Mouse (Mus musculus): ENCODE results near the gene Hnrnpd.

Gene Hnrnpd

DNA sequence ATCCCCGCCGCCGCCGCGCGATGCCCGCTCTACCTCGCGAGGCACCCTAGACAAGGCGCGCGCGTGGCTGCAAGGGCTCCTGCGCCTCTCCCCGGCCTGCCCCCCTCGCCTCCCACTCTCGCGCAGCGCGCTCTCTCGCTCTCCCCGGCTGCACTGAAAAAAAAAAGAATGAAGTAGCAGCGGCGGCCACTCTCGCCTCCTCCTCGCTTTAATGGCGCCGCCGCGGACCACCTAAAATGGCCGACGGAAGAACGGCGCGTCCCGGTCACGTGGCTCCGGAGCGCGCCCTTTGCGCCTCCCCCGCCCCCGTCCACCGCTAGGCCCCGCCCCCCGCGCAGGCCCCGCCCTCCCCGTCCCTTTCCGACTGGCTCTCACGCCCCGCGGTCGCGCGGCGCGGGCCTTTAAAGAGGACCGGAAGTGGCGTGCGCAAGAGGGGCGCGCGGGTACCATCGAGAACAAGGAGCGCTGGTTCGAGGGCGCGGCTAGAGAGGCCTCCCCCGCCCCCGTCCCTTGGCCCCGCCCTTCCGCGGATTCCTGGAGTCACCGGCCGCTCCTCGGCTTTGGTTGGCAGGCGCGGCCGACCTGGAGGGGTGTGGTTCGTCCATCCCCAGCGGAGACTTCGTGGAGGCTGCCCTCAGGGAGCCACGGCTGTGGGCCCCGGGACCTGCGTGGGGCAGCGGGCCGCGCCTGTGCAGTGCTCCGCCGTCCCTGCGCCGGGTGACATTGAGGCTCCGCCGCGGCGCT lies at the start of gene Hnrnpd, which contains the start of gene 4930524J08Rik:
TSS of gene Hnrnpd (minus strand) at position 240 of the 744 bp plus-strand sequence.
TSS of gene 4930524J08Rik (plus strand) at position 363 of the 744 bp plus-strand sequence.
- peak; percentile 94 to 96 for DNase-seq

DNA sequence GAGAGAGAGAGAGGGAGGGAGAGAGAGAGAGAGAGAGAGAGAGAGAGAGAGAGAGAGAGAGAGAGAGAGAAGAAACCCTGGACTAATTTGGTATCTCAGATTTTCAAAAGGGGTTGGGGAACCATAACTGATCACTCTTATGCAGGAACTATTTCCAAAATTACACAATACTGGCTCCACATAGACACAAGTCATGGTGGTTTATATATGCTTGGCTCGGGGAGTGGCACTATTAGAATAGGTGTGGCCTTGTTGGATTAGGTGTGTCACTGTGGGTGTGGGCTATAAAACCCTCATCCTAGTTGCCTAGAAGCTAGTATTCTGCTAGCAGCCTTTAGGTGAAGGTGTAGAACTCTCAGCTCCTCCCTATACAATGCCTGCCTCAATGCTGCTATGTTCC lies 46.1 kb upstream of the Hnrnpd start:
- no peak for DNase-seq

DNA sequence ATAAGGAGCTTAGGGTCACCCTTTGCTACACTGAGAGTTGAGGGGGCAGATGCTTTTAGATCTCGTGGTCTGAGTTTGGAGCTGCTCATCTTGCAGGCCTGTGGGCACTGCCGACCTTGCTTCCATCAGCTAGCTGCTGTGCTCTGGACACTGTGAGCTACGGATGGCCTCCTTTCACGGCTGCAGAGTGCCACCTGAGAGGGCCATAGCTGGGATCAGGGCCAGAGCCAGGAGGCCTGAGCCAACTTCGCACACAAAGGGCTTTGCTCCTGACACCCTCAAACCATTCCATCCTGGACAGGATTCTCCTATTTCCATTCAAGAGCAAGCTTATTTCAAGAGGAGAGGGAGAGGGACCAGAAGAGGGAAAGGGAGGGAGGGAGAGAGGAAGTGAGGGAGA lies 45.7 kb upstream of the Hnrnpd start:
- no peak for DNase-seq

DNA sequence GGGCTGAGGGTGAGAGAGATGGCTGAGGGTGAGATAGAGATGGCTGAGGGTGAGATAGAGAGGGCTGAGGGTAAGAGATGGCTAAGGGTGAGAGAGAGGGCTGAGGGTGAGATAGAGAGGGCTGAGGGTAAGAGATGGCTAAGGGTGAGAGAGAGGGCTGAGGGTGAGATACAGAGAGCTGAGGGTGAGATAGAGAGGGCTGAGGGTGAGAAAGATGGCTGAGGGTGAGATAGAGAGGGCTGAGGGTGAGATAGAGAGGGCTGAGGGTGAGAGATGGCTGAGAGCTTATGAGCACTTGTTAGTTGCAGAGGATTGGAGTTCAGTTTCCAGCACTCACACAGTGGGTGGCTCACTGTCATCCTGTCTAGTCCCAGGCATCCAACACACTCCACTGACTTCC lies 41.4 kb upstream of the Hnrnpd start:
- no peak for DNase-seq

DNA sequence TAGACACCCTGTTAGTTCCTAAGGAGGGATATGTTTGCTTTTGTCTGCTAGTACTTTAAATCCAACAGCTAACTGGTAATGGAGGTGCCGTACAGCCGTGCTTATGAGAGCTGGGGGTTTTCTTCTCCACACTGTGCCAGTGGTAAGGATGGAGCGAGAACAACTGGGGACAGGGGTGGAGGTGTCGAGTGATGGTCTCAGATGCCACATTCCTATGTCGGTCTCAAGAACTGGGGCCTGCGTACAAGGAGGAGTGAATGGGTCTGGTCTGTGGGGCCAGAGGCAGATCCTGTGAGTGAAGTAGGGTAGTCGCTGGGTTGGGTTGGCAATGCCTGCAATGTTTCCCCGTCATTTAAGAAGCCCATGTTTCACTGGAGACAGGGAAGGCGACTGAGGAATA lies 33.9 kb upstream of the Hnrnpd start:
- DNase-seq: no peak

DNA sequence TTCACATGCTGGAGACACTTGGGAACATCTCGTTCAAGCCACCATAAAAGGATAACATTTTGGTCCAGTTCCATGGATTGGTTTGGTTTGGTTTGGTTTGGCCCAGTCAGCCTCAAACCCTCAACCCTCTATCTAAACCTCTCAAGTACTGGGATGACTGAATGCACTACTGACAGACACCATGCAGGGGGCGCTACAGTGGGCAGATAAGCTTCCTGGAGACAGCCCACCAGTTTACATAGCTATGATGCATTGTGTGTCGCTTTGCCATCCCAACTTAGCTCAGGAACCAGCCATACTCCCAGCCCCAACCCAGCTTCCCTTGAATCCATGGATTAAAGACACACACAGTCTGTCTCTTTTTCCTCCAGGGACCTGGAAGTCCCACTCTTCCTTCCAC lies 29.7 kb upstream of the Hnrnpd start:
- DNase-seq: no peak

DNA sequence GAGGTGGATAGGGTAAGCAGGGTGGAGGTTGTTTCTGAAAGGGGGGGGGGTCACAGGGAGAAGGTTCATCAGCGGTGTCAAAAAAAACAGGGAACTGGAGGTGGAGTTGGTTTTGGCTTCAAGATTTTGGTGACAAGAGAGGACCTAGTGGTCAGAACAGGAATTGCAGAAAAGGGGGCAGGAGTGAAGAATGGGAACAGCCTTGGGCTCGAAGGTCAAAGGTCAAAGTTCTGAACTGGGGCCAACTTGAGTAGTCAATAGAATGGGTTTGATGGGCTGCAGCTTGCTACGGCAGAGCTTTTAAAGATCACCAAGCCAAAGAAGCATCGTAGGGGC lies 28.3 kb upstream of the Hnrnpd start:
- peak in 1 of 2 experiments; percentile 6 for DNase-seq

DNA sequence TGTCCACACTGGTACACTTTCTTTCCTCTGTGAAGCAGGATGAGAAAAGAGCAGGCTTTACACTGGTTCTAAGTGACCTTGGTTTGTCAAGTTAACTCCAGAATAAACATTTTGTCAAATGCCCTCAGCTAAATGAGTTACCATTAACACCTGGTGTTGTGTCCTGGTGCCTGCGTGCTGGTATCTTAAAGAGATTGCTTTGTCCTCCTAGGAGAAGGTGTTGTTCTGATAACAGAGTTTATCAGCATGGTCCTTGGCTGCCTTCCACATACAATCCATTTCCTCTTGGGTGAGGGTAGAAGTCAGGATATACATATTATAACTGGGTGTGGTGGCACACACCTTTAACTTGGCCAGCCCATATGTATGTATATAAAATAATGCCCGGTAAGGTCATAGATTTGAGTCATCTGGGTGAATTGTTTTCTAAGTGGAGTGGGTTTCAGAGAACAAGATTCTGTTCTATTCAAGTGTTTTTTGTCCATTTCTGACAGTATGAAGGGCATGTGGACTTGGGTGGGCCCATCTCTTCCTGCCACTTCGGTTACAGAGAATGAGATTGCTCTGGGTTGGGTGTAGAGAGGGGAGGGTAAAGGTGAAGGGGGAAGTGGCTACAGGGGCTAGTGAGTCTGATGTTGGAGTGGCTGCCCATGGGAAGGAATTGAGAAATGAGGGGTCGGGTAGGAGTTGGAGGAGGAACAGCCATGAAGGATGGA lies 27.7 kb upstream of the Hnrnpd start:
- DNase-seq: no peak

DNA sequence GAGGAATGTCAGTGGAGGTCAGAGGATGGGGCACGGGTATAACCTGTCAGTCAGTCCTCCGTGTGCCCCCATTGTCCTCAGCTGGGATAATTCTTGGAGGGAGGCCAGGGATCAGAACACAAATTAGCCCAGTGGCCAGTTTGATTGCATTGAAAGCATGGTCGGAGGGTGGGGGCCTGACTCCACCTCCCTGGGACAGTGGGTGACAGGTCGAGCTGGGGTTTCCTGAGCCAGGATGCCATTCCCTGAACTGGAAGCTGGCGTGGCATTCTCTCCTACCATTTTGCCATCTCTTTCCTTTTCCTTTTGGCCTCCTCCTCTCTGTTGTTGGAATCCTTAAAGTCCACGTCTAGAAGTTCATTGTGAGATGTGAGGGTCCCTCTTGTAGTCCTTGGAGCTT lies 27.2 kb upstream of the Hnrnpd start:
- no peak for DNase-seq

DNA sequence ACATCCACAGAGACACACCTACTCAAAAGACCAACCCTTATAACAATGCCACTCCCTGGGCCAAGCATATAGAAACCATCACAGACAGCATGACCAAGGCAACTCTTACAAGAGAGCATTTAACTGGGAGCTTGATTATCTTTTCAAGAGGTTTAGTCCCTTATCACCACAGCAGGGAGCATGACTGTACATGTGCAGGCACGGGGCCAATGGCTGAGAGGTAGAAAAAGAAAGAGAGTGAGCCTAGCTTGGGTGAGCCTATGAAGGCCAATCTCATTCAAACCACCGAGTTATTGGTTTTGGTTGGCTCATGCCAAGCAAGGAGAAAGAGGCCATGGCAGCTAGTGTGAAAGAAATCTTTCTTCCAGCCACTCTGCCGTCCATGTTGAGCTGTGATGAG lies 26.7 kb upstream of the Hnrnpd start:
- no peak for DNase-seq

DNA sequence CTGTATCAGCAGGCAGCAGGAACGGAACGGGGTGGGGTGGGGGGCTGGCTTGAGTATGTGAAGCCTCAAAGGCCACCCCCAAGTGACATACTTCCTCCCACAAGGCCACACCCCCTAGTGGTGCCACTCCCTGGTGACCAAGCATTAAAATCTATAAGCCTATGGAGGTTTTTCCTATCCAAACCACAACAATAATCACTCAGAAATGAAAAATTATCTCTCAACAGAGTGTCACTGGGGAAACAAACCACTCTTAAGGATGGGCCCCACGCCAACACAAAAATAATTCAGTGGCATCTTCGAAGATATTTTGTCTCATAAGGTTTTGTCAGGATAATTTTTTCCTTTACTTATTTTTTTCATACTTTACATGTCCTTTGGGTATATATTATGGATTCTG lies 25.2 kb upstream of the Hnrnpd start:
- no peak for DNase-seq

DNA sequence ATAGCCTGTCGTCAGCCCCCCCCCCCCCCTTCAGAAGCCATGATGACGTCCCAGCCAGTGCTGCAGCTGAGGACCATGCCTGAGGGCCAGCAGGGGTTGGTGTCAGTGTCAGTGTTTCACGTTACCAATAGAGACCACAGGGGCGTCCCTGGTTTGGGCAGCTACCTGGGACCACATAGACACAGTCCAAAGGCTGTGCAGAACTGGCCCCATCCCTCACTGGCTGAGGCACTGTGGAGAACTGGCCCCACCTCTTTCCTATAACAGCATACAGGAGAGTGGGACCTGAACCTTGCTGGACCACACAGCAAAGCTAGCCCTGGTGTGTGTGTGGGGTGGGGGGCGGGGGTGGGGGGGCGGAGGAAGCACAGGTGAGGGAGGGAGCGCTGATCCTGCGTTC lies 21.8 kb upstream of the Hnrnpd start:
- no peak for DNase-seq

DNA sequence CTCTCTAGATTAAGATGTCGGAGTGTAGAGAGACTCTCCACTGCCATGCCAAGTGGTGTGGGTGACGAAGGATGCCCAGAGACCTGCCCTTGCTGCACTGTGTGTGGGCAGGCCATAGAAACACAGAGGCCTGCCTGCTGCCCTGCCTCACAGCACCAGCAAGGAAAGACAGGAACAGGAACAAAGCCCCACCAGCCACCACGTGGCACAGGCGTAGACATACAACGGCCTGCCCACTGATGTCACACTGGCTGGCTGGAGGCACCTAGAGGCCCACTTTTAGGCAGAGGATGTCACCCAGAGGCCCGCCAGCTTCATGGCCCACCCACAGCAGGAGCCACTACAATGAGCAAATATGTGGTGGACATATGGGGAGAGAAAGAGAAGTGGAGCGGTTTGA lies 21.3 kb upstream of the Hnrnpd start:
- DNase-seq: no peak

DNA sequence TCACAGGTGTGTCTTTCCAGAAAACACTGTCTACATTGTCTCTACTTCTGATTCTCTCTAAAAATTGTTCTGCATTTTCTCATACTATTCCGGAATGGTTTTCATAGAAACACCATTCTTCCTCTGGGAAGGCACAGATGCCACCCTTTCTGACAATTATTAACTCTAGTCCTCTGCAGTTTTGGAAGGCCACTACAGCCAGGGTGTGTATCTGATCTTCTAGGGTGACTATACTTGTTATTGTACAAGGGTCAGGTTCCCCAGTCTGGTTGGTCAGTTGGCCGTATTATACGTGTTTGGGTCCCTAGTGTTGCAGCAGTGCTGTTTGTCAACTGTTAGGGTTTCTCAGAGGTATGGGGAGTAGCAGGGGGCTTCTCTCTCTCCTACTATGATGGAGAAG lies 15.9 kb upstream of the Hnrnpd start:
- no peak for DNase-seq

DNA sequence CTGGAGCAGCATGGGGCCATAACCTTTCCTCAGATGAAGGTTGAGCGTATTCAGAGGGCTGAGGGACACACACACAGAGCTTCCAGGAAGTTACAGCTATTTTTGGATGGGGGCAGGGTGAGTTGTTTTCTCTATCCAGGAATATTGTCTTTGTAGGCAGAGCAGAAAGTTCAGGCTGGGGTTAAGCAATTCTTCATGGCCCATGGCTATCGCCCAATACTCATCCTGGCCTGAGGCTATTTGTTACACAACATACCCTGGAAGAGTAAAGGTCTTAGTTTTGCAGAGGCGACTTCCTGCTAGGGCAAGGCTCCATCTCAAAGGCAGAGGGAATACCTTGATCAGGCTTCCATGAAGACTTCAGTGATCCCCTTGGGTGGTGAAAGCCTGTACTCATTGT lies 15.4 kb upstream of the Hnrnpd start:
- peak; percentile 52 to 66 for DNase-seq

DNA sequence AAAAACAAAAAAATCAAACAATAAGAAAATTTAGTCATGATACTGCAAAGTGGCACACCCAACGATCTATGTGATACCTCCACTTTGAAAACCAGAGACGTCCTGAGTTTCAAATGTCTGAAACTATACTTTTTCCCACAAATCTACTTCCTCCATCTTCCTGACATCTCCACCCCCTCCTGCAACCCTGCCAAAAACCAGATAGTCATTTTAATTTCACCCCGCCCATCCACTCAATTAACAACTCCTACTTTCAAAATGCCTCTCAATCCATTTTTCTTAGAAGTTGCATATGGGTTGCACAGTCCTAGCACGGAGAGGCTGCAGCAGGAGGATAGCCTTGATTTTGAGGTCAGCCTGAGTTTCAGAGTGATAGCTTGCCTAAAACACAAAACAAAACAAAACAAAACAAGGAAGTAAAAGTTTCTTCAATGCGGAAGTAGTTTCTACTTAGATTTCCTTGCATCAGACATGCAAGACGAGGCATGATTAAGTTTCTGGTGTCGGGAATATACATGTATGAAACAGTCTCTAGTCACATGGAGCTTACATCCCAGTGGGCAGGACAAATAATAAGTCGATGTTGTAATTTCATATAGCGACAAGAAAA lies 4.8 kb upstream of the Hnrnpd start:
- DNase-seq: no peak

DNA sequence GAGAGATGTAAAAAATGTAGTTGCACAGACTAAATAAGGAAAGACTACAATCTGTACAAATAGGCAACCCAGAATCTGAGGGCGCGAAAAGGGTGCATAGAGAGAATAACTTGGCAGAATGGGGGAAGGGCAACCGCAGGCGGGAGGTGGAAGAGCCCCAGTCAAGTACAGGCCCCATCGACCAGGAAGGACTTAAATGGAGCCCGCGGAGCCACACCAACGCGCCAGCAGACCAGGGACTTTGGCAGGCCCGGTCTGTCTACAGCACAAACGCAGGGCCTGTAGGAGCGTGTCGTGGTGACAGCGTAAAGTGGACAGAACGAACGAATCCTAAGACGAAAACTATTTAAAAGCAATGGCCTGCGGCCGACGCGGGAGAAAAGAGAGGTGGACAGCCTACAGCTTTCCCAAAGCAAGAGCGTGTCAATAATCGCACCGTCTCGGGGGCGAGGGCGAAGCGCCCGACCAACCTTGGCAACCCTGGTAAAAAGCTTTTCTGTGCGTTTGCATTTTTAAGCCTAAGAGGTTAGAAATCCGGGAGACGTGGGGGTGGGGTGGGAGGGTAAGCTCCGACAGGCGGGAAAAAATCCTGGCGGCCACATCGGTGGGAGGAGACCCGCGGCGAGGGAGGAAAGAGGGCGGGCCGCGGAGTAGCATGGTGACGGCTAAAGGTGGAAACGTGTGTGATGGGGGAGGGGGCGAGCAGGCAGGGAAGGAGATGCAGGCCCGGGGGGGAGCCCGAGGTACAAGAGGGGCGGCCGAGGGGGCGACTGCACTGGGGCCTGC lies 1.0 kb downstream of the Hnrnpd start:
- DNase-seq: peak; percentile 86 to 87

DNA sequence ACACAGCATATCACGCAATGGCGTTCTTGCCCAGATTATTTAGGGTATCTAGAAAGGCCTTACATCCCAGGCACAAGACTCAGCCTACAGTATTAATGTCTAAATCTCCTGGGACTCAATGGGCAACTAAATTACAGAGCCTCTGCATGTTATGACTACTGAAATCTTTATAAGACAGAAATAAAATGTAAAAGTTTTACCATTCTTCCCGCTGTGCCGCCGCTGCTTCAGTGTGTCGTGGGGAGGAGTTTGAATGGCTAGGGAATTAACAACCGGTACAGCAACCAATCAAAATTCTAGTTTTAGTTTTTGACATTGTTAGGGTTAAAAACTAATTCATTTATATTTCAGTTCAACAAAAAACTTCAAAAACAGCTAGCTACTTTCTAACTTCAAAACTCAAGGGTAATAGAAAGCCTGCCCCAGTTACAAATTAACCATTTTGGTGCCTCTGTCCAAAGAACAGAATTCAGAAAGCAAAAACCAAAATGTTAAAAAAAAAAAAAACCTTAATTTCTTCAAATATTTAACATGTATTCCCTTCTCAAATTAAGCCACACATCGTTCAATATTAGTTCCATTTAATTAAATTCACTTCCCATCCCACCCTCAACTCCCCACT lies 2.3 kb downstream of the Hnrnpd start:
- DNase-seq: no peak

DNA sequence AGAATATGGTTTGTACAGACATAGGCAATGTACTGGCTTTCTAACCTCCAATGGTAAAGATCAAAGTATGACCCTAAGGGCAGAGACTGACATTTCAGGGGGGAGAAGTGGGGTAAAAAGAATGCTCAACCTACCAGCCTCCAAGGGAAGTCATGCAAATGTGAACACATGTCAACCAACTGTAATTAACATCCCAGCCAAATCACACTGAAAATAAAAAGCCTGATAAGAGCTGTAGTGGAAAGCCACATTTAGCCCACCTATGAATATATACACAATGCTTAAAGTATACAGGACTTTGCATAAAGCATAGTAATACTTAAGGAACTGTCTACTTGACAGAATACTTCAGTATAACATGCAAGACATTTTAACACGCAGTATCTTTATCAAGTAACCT lies 3.0 kb downstream of the Hnrnpd start:
- no peak for DNase-seq

DNA sequence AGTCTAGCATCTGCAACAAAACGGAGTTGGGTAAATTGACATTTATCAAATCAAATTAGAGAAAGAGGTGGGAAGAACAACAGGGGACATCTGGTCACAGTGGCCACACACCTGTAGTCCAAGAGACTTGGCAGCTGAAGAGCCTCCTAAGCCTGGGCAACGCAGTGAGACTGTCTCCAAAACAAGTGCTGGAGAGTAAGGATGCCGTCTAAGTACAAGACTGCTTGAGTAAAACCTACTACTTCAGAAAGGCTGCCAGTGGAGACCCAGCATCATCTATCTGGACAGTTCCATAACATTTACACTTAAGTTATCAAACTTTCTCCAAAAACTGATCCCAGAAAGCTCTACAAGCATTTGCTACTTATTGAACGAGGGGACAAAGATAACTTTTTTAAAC lies 3.7 kb downstream of the Hnrnpd start:
- DNase-seq: no peak

DNA sequence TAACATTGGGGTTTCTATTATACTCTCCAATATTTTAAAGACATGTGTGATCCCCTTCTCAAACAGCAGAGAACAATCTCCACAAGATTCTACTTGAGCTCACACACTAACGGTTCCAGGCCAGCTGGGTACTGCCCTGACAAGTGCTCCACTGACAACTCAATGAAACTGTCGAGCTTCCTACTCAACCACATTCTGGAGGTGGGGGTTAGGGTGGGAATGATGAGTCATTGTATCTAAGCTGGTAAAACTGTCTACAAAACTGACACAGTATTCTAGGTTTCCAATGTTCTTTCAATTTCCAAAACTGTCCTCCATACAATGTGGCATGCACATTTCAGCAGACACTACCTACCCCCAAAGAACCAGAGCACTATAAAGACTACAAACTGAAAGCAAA lies 4.8 kb downstream of the Hnrnpd start:
- DNase-seq: no peak

DNA sequence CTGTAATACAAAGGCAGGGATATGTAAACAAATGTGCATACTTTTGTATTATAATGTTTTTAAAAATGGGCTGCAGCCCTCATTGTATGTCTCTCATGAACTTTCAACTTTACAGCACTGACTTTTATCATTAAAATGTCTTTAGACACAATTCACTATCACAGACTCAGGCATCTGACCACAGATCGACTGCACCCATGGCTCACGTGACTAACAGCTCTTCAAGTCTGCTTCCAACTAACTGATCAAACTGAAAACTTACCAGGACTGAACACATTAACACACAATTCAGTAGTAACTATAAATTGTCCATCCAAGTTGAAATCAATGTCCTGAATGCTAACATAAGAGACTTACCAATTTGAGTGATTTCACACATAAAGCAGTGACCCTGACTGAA lies 18.8 kb downstream of the Hnrnpd start:
- no peak for DNase-seq
